17 mouse cellular contexts compared by ENCODE assay signal in genomic region chr13:110351051-110351450, GRCm38 (mm10). TPM values are rescaled to one million over a fixed set of nuclear protein-coding genes. Genes with fewer than 3 reads are reported as not detected.
"Had no signal": no experiment of that assay in that cellular context is flagged by ENCODE, and none has a peak within 500 bp of the region (broad histone marks: within the 10 kb centered on the region; RNA-seq: fewer than 3 reads in every experiment).

No protein-coding gene starts in this region.

- H3K36me3 ChIP-seq: midbrain, embryonic 13.5 days; midbrain, embryonic 15.5 days; neural tube, embryonic 12.5 days; stomach, embryonic 15.5 days had no signal

- H3K4me3 ChIP-seq: megakaryocyte, embryonic 14.5 days; midbrain, embryonic 13.5 days; midbrain, embryonic 15.5 days; neural tube, embryonic 12.5 days; stomach, embryonic 15.5 days had no signal

- H3K27ac ChIP-seq: midbrain, embryonic 13.5 days; midbrain, embryonic 15.5 days; neural tube, embryonic 12.5 days; stomach, embryonic 15.5 days; stomach, postnatal 0 days had no signal

- DNase-seq: lung, adult 18-20 months; lung, embryonic 14.5 days; lung, postnatal 10 days; lung, postnatal 4 days; right cerebral cortex, postnatal 14 days; thymus, adult 2 months; thymus, postnatal 25 days; thymus, postnatal 4 days had no signal

- H3K9ac ChIP-seq: lung, embryonic 14.5 days; midbrain, embryonic 13.5 days; midbrain, embryonic 15.5 days; neural tube, embryonic 12.5 days; stomach, embryonic 15.5 days had no signal

- H3K4me1 ChIP-seq: megakaryocyte, embryonic 14.5 days; stomach, embryonic 15.5 days had no signal

- ATAC-seq: midbrain, embryonic 13.5 days; midbrain, embryonic 15.5 days had no signal

- H3K4me2 ChIP-seq: lung, embryonic 14.5 days; midbrain, embryonic 11.5 days; midbrain, embryonic 13.5 days; midbrain, embryonic 15.5 days; neural tube, embryonic 12.5 days; stomach, embryonic 15.5 days had no signal

- H3K9me3 ChIP-seq: midbrain, embryonic 13.5 days; midbrain, embryonic 15.5 days; neural tube, embryonic 12.5 days; stomach, embryonic 15.5 days had no signal

- H3K27me3 ChIP-seq: megakaryocyte, embryonic 14.5 days; midbrain, embryonic 13.5 days; midbrain, embryonic 15.5 days; neural tube, embryonic 12.5 days; stomach, embryonic 15.5 days had no signal

RNA-seq across cellular contexts. Expression of gene Gapt, which starts 5.9 kb away (rescaled TPM):
- total RNA-seq: midbrain, postnatal 0 days had no signal
- polyA plus RNA-seq: midbrain, postnatal 0 days; neural tube, embryonic 14.5 days had no signal
